Comparison of ENCODE assay signal across 15 mouse cellular contexts in the genomic region with DNA sequence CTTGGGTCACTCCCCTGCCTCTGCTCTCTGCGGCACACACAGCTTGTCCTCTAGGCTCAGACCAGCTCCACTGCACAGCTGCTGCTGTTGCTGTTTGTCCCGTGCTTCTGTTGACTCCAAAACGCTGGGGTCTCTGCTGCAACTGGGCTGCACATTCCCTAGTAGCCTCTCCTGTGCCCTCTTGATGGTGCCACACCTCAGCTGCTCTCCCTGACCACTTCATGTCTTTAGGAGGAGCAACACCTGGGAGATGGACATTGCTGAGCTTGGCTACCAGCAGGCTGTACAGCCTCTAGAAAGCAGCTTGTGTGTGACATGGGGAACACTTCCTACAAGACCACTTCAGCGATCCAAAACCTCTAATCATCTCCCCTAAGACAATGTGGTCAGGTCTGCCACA.
"Had no signal": no experiment of that assay in that cellular context is flagged by ENCODE, and none has a peak within 500 bp of the region (broad histone marks: within the 10 kb centered on the region; RNA-seq: fewer than 3 reads in every experiment).

No protein-coding gene starts in this region.

- H3K27me3 ChIP-seq: neural tube, embryonic 12.5 days; neural tube, embryonic 13.5 days; neural tube, embryonic 15.5 days; stomach, embryonic 15.5 days had no signal

- H3K4me2 ChIP-seq: neural tube, embryonic 12.5 days; neural tube, embryonic 13.5 days; neural tube, embryonic 15.5 days; stomach, embryonic 15.5 days had no signal

- DNase-seq: retina, postnatal 1 day; right cerebral cortex, adult 18-20 months; right cerebral cortex, postnatal 14 days; right cerebral cortex, postnatal 25 days; right cerebral cortex, postnatal 4 days; spleen, adult 18-20 months; thymus, adult 18-20 months; thymus, adult 2 months; thymus, postnatal 25 days; thymus, postnatal 36 days had no signal

- H3K9me3 ChIP-seq: neural tube, embryonic 12.5 days; neural tube, embryonic 13.5 days; neural tube, embryonic 15.5 days; stomach, embryonic 15.5 days had no signal

- H3K4me1 ChIP-seq: neural tube, embryonic 12.5 days; neural tube, embryonic 13.5 days; neural tube, embryonic 15.5 days; stomach, embryonic 15.5 days had no signal

- H3K27ac ChIP-seq: neural tube, embryonic 12.5 days; neural tube, embryonic 13.5 days; neural tube, embryonic 15.5 days; stomach, embryonic 15.5 days; stomach, postnatal 0 days had no signal

- H3K4me3 ChIP-seq: neural tube, embryonic 12.5 days; neural tube, embryonic 13.5 days; neural tube, embryonic 15.5 days; stomach, embryonic 15.5 days had no signal

- H3K9ac ChIP-seq: neural tube, embryonic 12.5 days; neural tube, embryonic 13.5 days; neural tube, embryonic 15.5 days; stomach, embryonic 15.5 days had no signal
